Mouse (Mus musculus): ENCODE results near the gene Rpl36al. TPM values are rescaled to one million over a fixed set of nuclear protein-coding genes. Genes with fewer than 3 reads are reported as not detected.

Gene Rpl36al
- polyA plus RNA-seq, 1 experiment from 2014 or later, result 567 TPM

DNA sequence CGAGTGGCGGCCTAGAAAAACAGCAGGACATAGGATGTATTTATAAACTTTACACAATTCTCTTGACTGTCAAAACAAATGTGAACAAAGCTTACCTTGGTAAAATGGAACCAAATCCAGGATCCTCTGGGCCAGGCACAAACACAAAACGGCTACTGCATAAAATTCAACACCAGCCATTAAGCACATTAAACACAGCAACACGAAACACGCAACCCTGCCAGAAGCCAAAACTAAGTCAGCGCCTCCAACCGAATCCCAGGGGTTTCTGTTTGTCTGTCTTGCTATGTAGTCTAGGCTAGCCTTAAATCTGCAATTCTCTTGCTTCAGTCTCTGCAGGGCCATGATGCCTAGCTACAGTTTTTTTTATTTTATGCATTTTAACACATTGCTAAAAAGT is 24.0 kb upstream of the Rpl36al start:
- Histone ChIP-seq H3K4me1 (no peaks in the 10 kb centered on the region), H3K36me3 (replicated peaks) (peaks cover 94% of the 10 kb centered on the region), H3K27ac (no peak overlapping the region), H3K27me3 (ENCODE audit: poor library complexity, severe bottlenecking) (no peaks in the 10 kb centered on the region), H3K9me3 (no peaks in the 10 kb centered on the region), H3K4me3 (no peak overlapping the region)
- WGBS, result 94% methylated on average over 7 of the region's 7 CpGs
- DNase-seq (ENCODE audit: extremely low spot score, low spot score), result no peak

DNA sequence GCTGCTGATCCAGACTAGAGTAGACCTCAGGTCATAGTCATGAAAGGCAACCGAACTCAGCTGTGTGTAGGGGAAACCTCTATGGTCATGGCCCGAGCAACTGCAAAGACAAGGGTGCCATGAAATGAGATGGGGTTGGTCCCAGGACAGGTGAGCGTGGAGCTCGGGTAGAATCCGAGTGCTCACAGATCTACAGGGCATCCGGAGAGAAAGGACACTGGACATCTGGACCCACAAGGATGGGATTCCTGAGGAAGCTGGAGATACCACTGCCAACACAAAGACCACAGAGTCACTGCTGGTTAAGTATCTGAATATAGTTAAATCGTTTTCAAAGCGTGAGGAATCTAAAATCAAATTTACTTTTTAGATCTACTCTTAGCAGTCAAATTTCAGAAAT is 23.5 kb upstream of the Rpl36al start:
- DNase-seq (ENCODE audit: extremely low spot score, low spot score), result no peak
- 94% methylated on average over 8 of the region's 8 CpGs for WGBS
- peaks cover 94% of the 10 kb centered on the region for H3K36me3 ChIP-seq (replicated peaks)
- H3K27ac ChIP-seq, result no peak overlapping the region
- no peaks in the 10 kb centered on the region for H3K4me1 ChIP-seq
- no peaks in the 10 kb centered on the region for H3K9me3 ChIP-seq
- H3K27me3 ChIP-seq (ENCODE audit: poor library complexity, severe bottlenecking), result no peaks in the 10 kb centered on the region
- no peak overlapping the region for H3K4me3 ChIP-seq

DNA sequence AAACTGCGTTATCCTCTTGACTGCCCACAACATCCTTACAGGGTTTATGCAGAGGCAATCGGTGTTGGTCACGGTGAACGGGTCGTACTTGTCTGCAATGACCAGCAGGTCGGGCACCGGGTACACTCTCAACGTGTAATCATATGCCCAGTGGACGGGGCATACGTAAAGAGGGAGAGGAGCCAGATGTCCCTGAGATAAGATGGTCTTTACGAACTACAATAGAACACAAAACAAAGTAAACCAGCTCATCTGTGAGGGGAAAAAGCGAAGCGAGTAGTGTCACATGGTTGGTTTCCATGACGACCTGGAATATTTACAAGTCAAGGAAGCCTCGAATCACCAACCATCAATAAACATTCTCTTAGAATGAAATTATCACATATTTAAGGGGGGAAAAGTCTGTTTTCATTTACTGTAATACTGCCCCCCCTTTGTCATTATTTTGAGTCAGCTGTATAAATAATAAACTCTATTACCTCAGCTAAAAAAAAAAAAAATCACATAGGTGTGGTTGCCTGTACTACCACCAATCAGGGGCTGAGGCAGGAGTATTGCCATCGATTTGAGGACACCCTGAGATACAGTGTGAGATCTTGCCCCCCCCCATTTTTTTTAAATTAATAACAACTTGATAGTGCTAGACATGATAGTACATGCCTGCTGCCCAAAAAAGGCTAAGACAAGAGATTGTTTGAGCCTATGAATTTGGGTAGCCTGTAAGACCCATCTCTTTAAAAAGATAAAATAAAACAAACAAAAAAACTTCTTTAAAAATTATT is 20.4 kb upstream of the Rpl36al start, which contains the start of gene Gm49384:
Gm49384 (minus strand) TSS at position 216 of the 782 bp plus-strand sequence.
- no peaks in the 10 kb centered on the region for H3K9me3 ChIP-seq
- DNase-seq (ENCODE audit: extremely low spot score, low spot score), result no peak
- peaks cover 93% of the 10 kb centered on the region for H3K36me3 ChIP-seq (replicated peaks)
- no peaks in the 10 kb centered on the region for H3K27me3 ChIP-seq (ENCODE audit: poor library complexity, severe bottlenecking)
- H3K27ac ChIP-seq, result no peak within 1 kb of the TSS
- H3K4me1 ChIP-seq, result peaks cover under 1% of the 10 kb centered on the region
- WGBS, result 93% methylated on average over 16 of the region's 16 CpGs
- H3K4me3 ChIP-seq, result no peak within 1 kb of the TSS

DNA sequence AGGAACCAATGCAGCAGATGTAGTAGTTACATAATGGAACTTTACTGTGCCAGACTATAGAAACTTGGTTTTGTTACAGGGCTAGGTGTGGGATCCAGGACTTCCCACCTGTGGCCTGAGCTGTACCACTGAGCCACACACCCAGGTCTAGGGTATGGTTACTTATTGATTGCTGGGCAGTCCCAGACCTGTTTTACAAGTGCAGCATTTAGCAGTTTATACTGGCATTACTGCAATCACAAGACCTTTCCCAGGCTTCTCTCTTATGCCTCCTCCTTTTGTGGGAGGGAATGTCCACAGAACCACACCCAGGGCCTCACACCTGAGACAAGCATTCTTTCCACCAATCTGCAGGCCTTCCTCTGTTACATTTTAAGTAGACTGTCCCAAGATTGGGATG is 15.1 kb upstream of the Rpl36al start:
- Histone ChIP-seq H3K27me3 (ENCODE audit: poor library complexity, severe bottlenecking) (no peaks in the 10 kb centered on the region), H3K27ac (no peak overlapping the region), H3K36me3 (replicated peaks) (peaks cover 53% of the 10 kb centered on the region), H3K4me1 (peaks cover 37% of the 10 kb centered on the region), H3K4me3 (peak overlapping the region; percentile 83; the same call in 1 of the 2 replicates), H3K9me3 (no peaks in the 10 kb centered on the region)
- no peak for DNase-seq (ENCODE audit: extremely low spot score, low spot score)

DNA sequence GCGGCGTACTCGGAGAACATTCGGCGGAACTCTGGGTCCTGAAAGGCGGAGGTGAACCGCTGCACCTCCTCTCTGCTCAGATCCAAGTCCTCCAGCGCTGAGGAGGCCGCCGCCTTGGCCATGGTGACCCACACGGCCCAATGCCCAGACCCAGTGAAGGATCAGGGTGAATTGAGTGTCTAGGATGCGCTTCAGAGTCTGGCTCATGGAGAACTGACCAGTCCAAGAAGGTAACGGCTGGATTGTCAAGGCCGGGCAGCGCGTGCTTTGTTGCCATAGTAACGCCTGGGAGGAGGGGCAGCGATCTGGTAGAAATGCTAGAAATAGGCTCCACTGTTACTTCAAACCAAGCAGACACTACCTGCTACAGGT is 14.3 kb upstream of the Rpl36al start, which contains the start of gene Dnaaf2:
Dnaaf2 (minus strand) TSS at position 266 of the 372 bp plus-strand sequence.
- no peaks in the 10 kb centered on the region for H3K27me3 ChIP-seq (ENCODE audit: poor library complexity, severe bottlenecking)
- 1% methylated on average over 18 of the region's 18 CpGs for WGBS

DNA sequence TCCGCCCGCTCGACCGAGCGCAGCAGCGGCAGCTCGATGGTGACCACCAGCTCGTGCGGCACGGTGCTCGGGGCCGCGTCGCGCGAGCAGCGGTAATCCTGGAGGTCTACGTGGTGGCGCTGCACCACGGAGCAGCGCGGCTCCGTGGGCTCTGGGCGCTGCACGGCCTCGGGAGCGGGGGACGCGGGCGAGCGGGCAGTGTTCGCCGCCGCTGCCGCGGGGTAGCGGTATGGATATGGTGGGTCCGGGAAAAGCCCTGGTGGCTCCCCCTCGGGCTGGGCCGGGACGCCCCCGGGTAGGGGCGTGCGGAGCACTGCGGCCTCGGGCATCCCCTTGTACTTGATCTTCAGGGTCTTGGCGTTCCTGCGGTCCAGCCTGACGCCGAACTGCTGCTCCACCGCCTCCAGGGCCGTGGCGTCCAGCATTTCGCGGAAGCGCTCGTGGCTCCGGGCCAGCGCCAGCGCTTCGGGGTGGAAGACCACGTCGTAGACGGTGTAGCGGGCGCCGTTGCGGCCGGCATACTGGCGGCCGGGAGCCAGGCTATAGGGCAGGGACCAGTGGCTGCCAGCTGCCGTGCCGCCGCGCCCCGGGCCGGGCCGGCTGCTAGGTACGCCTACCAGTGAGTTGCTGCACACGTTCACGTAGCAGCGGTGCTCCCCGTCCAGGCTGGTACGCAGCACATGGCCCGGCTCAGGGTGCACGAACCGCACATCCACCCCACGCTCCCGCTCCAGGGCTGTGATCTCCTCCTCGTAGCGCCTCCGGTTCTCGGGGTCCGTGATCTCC is 13.7 kb upstream of the Rpl36al start:
- peaks cover 50% of the 10 kb centered on the region for H3K36me3 ChIP-seq (replicated peaks)
- H3K4me1 ChIP-seq, result peaks cover 37% of the 10 kb centered on the region

More for the DNA sequence above, 14.3 kb upstream of the Rpl36al start, which contains the start of gene Dnaaf2:
- no peaks in the 10 kb centered on the region for H3K9me3 ChIP-seq
- peak within 1 kb of the TSS; percentile 94 for H3K27ac ChIP-seq
- H3K36me3 ChIP-seq (replicated peaks), result peaks cover 50% of the 10 kb centered on the region
- peaks cover 37% of the 10 kb centered on the region for H3K4me1 ChIP-seq
- peak; percentile 78 for DNase-seq (ENCODE audit: extremely low spot score, low spot score)
- H3K4me3 ChIP-seq, result peak within 1 kb of the TSS; percentile 83

DNA sequence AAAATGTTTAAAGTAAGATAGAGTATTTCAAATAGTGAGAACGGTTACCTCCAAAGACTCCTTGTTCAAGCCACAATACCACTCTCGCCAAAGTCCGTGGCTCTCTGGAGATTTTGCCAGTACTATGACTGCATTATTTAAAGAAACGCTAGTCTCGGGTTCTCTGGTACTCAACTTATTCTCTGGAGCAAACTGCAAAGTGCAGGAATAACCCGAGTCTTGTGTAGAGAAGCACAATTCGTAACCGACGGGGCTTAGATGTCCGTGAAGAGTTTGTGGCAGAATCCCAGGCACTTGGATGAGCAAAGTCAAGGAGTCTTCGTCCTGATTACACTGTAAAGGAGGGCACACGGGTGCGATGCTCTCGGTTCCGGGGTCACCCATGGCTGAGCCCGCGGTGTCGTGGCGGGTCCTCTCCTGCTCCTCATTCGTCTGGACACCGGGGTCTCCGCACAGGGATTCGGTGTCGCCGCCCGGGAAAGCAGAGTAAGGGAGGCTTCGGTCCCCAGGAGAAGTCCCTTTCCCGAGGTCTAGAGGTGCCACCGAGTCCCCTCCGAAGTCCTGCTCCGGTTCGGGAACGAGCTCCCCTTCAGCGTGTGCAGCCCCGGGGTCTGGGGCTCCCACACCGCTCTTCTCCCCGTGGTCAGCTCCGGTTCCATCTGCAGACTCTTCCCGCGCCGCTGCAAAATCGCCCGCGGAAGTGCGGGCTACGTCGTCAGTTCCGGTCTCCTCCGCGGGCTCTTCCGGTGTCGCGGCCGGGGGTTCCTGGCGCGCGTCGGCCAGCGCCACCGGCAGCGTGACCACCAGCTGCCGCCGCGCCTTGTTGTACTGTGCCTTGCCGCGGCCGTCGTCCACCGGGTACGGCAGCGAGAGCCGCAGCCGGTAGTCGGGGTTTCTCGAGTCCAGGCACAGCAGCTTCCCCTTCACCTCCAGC is 12.8 kb upstream of the Rpl36al start, which contains the start of gene Gm49383:
Gm49383 (minus strand) TSS at position 661 of the 934 bp plus-strand sequence.
- H3K9me3 ChIP-seq, result no peaks in the 10 kb centered on the region
- H3K36me3 ChIP-seq (replicated peaks), result peaks cover 50% of the 10 kb centered on the region
- WGBS, result under 1% methylated on average over 75 of the region's 75 CpGs
- H3K27ac ChIP-seq, result peak within 1 kb of the TSS; percentile 94
- H3K4me3 ChIP-seq, result peak within 1 kb of the TSS; percentile 83
- H3K27me3 ChIP-seq (ENCODE audit: poor library complexity, severe bottlenecking), result no peaks in the 10 kb centered on the region
- peak; percentile 77 for DNase-seq (ENCODE audit: extremely low spot score, low spot score)
- H3K4me1 ChIP-seq, result peaks cover 37% of the 10 kb centered on the region

More for the DNA sequence above, 13.7 kb upstream of the Rpl36al start:
- Histone ChIP-seq H3K27me3 (ENCODE audit: poor library complexity, severe bottlenecking) (no peaks in the 10 kb centered on the region), H3K27ac (peak overlapping the region; percentile 94), H3K9me3 (no peaks in the 10 kb centered on the region), H3K4me3 (peak overlapping the region; percentile 83)
- peak; percentile 57 for DNase-seq (ENCODE audit: extremely low spot score, low spot score)
- WGBS, result under 1% methylated on average over 93 of the region's 94 CpGs

DNA sequence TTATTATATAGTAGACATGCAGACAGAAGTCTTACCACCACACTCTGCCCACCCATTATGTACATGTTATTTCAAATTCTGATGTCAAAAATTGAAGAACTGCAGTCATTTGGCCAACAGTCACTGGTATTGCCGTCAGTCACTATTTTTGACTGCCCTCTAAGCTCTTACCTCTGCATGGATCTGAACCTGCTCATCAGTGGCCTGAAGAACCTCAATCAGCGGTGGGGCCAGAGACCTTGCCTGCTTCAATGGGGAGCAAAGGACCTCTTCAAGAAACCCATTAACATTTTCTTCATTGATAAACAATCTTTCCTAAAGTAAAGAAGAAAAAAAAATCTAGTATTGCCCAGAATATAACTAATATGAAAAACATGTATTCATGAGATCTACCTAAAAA is 8.8 kb upstream of the Rpl36al start:
- H3K27ac ChIP-seq, result no peak overlapping the region
- H3K4me3 ChIP-seq, result no peak overlapping the region
- H3K9me3 ChIP-seq, result no peaks in the 10 kb centered on the region
- 97% methylated on average over 2 of the region's 2 CpGs for WGBS
- H3K4me1 ChIP-seq, result peaks cover 20% of the 10 kb centered on the region
- H3K36me3 ChIP-seq (replicated peaks), result peaks cover 61% of the 10 kb centered on the region
- H3K27me3 ChIP-seq (ENCODE audit: poor library complexity, severe bottlenecking), result no peaks in the 10 kb centered on the region
- no peak for DNase-seq (ENCODE audit: extremely low spot score, low spot score)

DNA sequence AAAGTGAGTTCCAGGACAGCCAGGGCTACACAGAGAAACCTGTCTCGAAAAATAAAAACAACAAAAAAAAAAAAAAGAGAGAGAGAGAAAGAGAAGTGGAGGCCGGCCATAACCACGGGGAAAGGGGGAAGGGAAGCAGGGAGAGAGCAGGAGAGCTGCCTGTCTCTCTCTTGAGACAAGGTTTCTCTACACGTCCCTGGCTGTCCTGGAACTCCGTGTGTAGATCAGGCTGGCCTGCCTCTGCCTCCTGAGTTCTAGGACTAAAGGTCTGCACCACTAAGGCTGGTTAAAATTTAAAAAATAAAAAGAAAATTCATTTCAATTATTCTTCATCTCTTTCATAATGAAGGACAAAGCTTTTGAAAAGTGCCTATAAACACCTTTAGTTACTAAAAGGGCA is 7.5 kb upstream of the Rpl36al start:
- 89% methylated on average over 5 of the region's 5 CpGs for WGBS
- peaks cover 68% of the 10 kb centered on the region for H3K36me3 ChIP-seq (replicated peaks)
- no peaks in the 10 kb centered on the region for H3K27me3 ChIP-seq (ENCODE audit: poor library complexity, severe bottlenecking)
- no peak overlapping the region for H3K27ac ChIP-seq
- no peaks in the 10 kb centered on the region for H3K9me3 ChIP-seq
- H3K4me3 ChIP-seq, result no peak overlapping the region
- H3K4me1 ChIP-seq, result peaks cover 28% of the 10 kb centered on the region
- no peak for DNase-seq (ENCODE audit: extremely low spot score, low spot score)

DNA sequence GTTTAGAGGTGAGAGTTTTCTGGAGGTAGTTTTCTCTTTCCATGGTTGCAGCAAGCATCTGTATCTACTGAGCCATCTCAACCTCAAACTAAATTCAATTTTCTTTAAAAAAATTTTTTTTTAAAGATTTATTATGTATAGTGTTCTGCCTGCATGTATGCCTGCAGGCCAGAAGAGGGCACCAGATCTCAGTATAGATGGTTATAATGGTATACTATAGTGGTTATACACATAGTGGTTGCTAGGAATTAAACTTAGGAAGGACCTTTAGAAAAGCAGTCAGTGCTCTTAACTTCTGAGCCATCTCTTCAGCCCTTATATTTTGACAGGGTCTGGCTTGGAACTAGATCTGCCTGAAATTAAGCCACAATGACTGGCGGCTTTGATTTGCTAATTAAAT is 6.6 kb upstream of the Rpl36al start:
- WGBS, result 93% methylated on average over 1 of the region's 1 CpGs
- Histone ChIP-seq H3K9me3 (no peaks in the 10 kb centered on the region), H3K36me3 (replicated peaks) (peaks cover 69% of the 10 kb centered on the region), H3K4me3 (no peak overlapping the region), H3K27ac (no peak overlapping the region), H3K4me1 (peaks cover 27% of the 10 kb centered on the region), H3K27me3 (ENCODE audit: poor library complexity, severe bottlenecking) (no peaks in the 10 kb centered on the region)
- DNase-seq (ENCODE audit: extremely low spot score, low spot score), result no peak

DNA sequence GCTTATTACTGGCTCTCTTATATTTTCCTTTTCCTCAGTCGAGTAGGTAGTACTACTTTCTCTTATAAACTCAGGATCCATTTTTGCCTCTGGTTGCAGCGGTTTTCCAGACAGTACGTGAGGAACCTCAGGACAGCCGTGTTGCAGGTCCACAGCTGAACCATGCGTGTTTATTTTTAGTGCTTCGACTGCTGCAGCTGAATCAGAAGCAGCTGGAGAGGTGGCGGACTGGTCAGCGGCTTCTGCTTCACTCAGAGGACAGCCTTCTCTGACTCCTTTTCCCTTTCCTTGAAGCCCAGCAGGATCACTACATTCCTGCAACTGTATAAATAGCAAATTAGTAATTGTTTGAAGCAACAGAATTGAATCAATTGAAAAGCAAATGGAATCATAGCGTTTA is 6.2 kb upstream of the Rpl36al start:
- no peak for DNase-seq (ENCODE audit: extremely low spot score, low spot score)
- WGBS, result 90% methylated on average over 9 of the region's 9 CpGs
- peaks cover 27% of the 10 kb centered on the region for H3K4me1 ChIP-seq
- H3K27ac ChIP-seq, result no peak overlapping the region
- H3K36me3 ChIP-seq (replicated peaks), result peaks cover 71% of the 10 kb centered on the region
- H3K9me3 ChIP-seq, result no peaks in the 10 kb centered on the region
- H3K4me3 ChIP-seq, result no peak overlapping the region
- no peaks in the 10 kb centered on the region for H3K27me3 ChIP-seq (ENCODE audit: poor library complexity, severe bottlenecking)

DNA sequence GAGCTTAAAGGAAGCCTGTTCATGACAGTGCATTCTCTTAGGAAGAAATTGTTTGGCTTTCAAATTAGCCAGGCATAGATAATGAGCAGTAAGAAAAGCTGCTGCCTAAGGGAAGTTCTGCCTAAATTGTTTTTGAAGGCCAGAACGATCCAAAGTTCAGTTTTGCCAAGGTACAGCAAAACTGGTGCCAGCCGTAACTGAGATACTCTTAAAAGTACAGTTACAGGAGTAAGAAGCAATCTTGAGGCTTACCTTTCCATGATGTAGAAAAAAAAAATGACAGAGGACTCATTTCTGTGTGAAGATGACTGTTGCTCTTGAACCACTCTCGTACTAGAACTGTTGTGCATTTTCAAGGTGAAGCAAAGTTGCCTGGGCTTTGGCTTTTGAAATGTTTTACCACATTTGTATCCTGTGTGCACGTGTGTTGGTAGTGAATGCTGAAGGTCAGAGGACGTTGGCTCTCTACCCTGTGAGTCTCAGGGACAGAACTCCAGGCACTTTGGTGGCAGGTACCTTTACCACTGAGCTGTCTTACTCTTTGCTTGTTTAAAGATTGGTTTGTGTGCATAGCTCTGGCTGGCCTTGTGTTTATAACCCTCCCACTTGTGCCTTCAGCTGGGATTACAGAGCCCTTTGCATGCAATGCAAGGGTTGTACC is 3.1 kb upstream of the Rpl36al start:
- Histone ChIP-seq H3K4me1 (peaks cover 38% of the 10 kb centered on the region), H3K27ac (no peak overlapping the region), H3K4me3 (no peak overlapping the region; the same call in 1 of the 2 replicates), H3K9me3 (no peaks in the 10 kb centered on the region), H3K27me3 (ENCODE audit: poor library complexity, severe bottlenecking) (no peaks in the 10 kb centered on the region), H3K36me3 (replicated peaks) (peaks cover 58% of the 10 kb centered on the region)
- no peak for DNase-seq (ENCODE audit: extremely low spot score, low spot score)
- 79% methylated on average over 5 of the region's 5 CpGs for WGBS
